Mouse (Mus musculus): Measurements from ENCODE around the gene Gm28870. TPM values are rescaled to one million over a fixed set of nuclear protein-coding genes. Genes with fewer than 3 reads are reported as not detected.

The Gm28870 gene
- polyA plus RNA-seq (2012; fragmentation: generic; extraction: Trizol) = not detected

GRCm38 (mm10) chrY:50096976-50097375 lies at the start of gene Gm28870:
Gene Gm28870, plus strand, starts transcription at chrY:50097276.

